Mouse (Mus musculus): ENCODE measurements around the gene Dync1li1. TPM values are rescaled to one million over a fixed set of nuclear protein-coding genes. Genes with fewer than 3 reads are reported as not detected.

Dync1li1 gene
- total RNA-seq, 2 experiments from 2014 or later, result 93.4 to 102 TPM

DNA sequence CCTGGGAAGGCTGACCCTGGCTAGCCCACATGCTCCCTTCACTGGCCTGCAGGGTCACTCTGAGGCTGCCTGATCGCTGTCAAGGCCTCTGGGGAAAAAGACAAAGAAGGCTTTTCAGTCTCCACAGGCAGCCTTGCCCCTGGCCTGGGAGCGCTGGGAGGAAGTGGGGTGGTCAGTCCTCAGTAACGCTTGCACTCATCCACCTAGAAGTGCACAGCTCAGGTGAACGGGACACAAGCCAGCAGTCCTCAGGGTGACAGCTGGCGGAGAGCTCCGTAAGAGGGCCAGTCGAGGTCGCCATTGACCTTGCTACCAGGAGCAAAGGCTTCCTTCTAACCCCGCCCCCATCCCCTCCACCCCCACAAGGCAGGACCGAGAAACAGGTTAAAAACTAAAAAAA lies 79.5 kb downstream of the Dync1li1 start:
- DNase-seq, result no peak

GRCm38 (mm10) chr9:114770224-114770623 lies 81.6 kb downstream of the Dync1li1 start:
- DNase-seq, result no peak

DNA sequence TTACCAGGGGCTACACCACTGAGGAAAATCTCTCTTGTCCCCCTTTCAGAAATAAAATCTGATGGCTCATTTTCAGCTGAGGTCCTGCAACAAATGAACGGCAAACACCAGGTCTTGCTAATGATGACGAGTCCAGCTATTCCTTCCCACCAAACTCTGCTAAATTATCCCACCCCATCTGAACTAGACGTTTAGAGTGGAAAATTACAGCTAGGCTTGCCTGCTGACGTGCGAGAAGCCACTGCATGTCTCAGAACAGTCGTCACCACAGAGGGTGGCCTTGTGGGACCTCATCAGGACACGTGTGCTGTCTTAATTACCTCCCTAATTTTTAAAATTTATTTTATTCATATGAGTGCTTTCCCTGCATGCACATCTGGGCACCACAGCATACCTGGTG lies 83.0 kb downstream of the Dync1li1 start:
- no peak for DNase-seq

Other genes with a start within 250 kb of the Dync1li1 start
- not detected for gene Ccr4, start 183.9 kb upstream of the Dync1li1 start, total RNA-seq (2021)
- not detected for gene C130032M10Rik, start 173.1 kb upstream of the Dync1li1 start, total RNA-seq (2021)
- gene Trim71, start 124.4 kb upstream of the Dync1li1 start, total RNA-seq (2021), result 1 to 10 TPM; 1.1 to 1.5 TPM
- gene Cnot10, start 48.6 kb upstream of the Dync1li1 start, total RNA-seq (2021), result 10 to 100 TPM; 56.1 to 57.3 TPM
- 10 to 100 TPM; 22.1 to 22.4 TPM for gene Cmtm6, start 42.3 kb downstream of the Dync1li1 start, total RNA-seq (2021)
- gene Cmtm7, start 93.1 kb downstream of the Dync1li1 start, total RNA-seq (2021), result 1 to 10 TPM; 3.5 to 4.5 TPM
- gene Cmtm8, start 155.4 kb downstream of the Dync1li1 start, total RNA-seq (2021), result 1 to 10 TPM; 2.4 to 2.7 TPM
- gene Gpd1l, start 245.2 kb downstream of the Dync1li1 start, total RNA-seq (2021), result 10 to 100 TPM; 76.8 to 81.3 TPM

Measured in layer of hippocampus, postnatal 36 days (tissue).